Mouse (Mus musculus): ENCODE data around the gene Oasl2.

Gene Oasl2

GRCm38 (mm10) chr5:114935838-114936237, 39.1 kb downstream of the Oasl2 start:
- ChIA-PET CTCF (interaction anchor here in 3 of 4 experiments (0.5 to 0.7 kb wide), 3 partner anchors 45 to 457 kb away, joined by 3 to 7 read pairs (median 3); no protein-coding TSS in a partner anchor), POLR2A (interaction anchor here in 3 of 4 experiments (0.6 to 2.3 kb wide), 4 partner anchors 8 to 203 kb away, joined by 3 to 6 read pairs (median 4); no protein-coding TSS in a partner anchor)

DNA sequence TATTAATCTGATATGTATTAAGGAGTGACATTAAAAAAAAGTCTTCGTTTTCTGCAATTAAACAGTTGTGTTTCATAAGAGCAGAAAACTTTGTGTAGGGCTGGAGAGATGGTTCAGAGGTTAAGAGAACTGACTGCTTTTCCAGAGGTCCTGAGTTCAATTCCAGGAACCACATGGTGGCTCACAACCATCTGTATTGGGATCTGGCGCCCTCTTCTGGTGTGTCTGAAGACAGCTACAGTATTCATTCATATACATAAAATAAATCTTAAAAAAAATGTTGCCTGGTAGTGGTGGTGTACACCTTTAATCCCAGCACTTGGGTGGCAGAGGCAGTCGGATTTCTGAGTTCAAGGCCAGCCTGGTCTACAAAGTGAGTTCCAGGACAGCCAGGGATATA, 44.4 kb downstream of the Oasl2 start:
- POLR2A ChIA-PET = interaction anchor here in 3 of 4 experiments (0.7 to 2.9 kb wide), 11 partner anchors 9 to 497 kb away, joined by 3 to 15 read pairs (median 4); partner anchors contain the start of genes Mmab (in 1 of the 3), Mvk (in 1 of the 3) and Oasl1 (in 1 of the 3)

DNA sequence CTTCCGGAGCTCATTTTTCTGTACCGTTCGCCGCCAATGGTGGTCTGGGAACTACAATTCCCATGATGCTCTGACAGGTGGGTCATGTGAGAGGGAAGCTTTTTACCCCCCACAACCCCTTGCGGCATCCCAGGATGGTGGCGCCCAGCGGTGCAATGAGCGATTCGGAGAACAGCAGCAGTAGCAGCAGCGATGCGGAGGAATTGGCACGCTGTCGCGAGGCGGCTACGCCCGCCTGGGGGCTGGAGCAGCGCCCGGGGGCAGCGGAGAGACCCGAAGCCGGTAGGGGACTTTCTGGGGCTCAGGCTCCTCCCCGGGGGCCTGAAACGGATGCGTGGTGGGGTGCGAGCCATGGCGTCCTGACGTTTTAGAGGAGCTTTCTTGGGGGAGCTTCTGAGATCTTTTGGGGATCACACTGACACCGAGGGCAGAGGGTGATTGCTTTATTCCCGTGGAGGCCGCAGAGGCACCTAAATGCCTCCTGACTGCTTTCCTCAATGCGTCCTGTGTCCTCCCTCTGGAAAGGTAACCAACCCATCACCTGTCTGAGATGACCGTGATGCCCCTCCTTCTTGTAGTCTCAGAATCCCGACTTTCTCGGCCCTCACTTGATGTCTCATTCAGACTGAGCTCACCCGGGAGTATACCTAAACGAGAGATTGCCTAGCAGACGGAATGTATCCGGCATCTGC, 45.5 kb downstream of the Oasl2 start, which contains the start of gene 2210016L21Rik:
Gene 2210016L21Rik, plus strand, starts transcription at position 85 of the 692 bp plus-strand sequence.
- ChIA-PET CTCF (interaction anchor here in 3 of 4 experiments (0.7 to 1.4 kb wide), 14 partner anchors 10 to 322 kb away, joined by 3 to 11 read pairs (median 3); partner anchors contain the start of gene Gltp (in 1 of the 3)), POLR2A (interaction anchor here (0.5 to 2.9 kb wide), 57 partner anchors 9 to 565 kb away, joined by 3 to 15 read pairs (median 4); partner anchors contain the start of genes Oasl1 (in 2 of the 4), Ankrd13a (in 1 of the 4), Git2 (in 1 of the 4) and Hnf1a (in 1 of the 4))

More for the DNA sequence above, 44.4 kb downstream of the Oasl2 start:
- CTCF ChIA-PET = interaction anchor here (0.6 to 1.4 kb wide), 12 partner anchors 9 to 703 kb away, joined by 3 to 5 read pairs (median 4); no protein-coding TSS in a partner anchor

GRCm38 (mm10) chr5:114942766-114943130, 46.0 kb downstream of the Oasl2 start:
- POLR2A ChIA-PET = interaction anchor here in 3 of 4 experiments (0.6 to 2.9 kb wide), 18 partner anchors 8 to 548 kb away, joined by 3 to 15 read pairs (median 4); no protein-coding TSS in a partner anchor
- CTCF ChIA-PET = interaction anchor here in 3 of 4 experiments (0.6 to 1.4 kb wide), 6 partner anchors 10 to 257 kb away, joined by 3 to 11 read pairs (median 4); no protein-coding TSS in a partner anchor

DNA sequence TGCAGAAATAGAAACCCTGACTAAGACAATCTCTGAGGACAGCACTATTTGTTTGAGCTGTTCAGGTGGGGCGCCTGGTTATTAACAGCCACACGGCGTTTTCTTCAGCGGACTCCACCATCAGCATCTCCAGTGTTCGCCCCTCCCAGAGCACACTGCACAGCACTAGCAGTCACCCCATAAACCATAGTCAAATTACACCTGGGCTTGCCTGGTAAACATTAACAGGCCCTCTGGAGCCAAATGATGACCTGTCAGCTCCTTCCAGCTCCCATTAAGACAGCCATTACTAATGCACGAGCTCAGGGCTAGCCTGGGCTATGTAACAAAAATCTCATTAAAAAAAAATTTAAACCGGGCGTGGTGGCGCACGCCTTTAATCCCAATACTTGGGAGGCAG, 48.3 kb downstream of the Oasl2 start:
- ChIA-PET CTCF (no interaction called here), POLR2A (interaction anchor here in 2 of 4 experiments (1.2 to 1.4 kb wide), 2 partner anchors 9 to 173 kb away, joined by 3 to 5 read pairs; no protein-coding TSS in a partner anchor)

GRCm38 (mm10) chr5:114948891-114949290, 52.2 kb downstream of the Oasl2 start:
- ChIA-PET CTCF (interaction anchor here in 1 of 4 experiments (0.5 kb wide), 1 partner anchor 252 kb away, joined by 4 read pairs; no protein-coding TSS in a partner anchor), POLR2A (interaction anchor here in 2 of 4 experiments (0.6 to 1.1 kb wide), 3 partner anchors 11 to 182 kb away, joined by 3 to 4 read pairs (median 3); no protein-coding TSS in a partner anchor)

- ChIA-PET POLR2A (interaction anchor here in 2 of 4 experiments (0.5 to 1.1 kb wide), 7 partner anchors 10 to 231 kb away, joined by 3 to 6 read pairs (median 3); no protein-coding TSS in a partner anchor), CTCF (no interaction called here)
Measured at GRCm38 (mm10) chr5:114949316-114949715, 52.6 kb downstream of the Oasl2 start.

GRCm38 (mm10) chr5:114949812-114950211, 53.1 kb downstream of the Oasl2 start:
- POLR2A ChIA-PET = interaction anchor here in 3 of 4 experiments (0.5 to 2.3 kb wide), 8 partner anchors 8 to 231 kb away, joined by 3 to 13 read pairs (median 3); partner anchors contain the start of gene 2210016L21Rik (in 1 of the 3)
- CTCF ChIA-PET = interaction anchor here in 1 of 4 experiments (0.6 kb wide), 1 partner anchor 125 kb away, joined by 4 read pairs; no protein-coding TSS in a partner anchor

DNA sequence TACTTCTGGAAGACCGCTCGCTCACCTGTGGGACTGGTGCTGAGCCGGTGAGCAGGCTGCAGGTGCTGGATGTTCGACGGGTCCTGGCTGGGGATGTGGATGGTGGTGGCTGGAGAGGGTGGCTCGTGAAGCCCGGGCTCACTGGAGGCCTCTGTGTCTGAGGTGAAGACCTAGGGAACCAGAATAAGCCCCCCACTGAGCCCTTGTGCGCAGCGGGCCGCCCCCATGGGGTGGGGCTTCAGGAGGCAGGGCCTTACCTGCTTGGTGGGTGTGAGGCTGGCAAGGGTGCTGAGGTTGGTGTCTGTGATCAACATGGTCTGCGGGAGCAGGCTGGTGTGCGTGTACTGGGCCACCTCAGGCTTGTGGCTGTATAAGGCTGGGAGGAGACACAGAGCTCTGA, 53.9 kb downstream of the Oasl2 start:
- ChIA-PET POLR2A (interaction anchor here in 1 of 4 experiments (2.3 kb wide), 1 partner anchor 9 kb away, joined by 13 read pairs; the partner anchor contains the start of gene 2210016L21Rik), CTCF (interaction anchor here in 2 of 4 experiments (0.5 to 0.6 kb wide), 2 partner anchors 126 to 312 kb away, joined by 4 to 9 read pairs; no protein-coding TSS in a partner anchor)

GRCm38 (mm10) chr5:114951279-114951880, 54.6 kb downstream of the Oasl2 start:
- POLR2A ChIA-PET = interaction anchor here in 1 of 4 experiments (2.3 kb wide), 1 partner anchor 10 kb away, joined by 13 read pairs; the partner anchor contains the start of gene 2210016L21Rik
- CTCF ChIA-PET = no interaction called here

DNA sequence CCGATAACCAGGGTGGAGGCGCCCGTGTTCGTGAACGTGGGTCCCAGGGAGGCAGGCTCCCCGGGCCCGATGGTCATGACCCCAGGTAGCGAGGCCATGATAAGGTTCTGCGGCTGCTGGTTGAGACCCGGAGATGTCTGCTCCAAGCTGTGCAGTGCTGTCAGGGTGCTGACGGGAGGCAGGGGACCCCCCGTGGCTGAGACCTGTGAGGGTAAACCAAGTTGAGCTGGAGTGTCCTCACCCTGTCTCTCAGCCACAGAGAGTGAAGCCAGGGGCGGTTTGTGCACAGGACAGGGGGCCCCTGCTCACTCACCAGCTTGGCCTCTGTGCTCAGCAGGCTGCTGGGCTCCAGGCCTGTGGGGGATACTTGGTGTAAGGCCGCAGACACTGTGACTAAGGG, 56.6 kb downstream of the Oasl2 start:
- POLR2A ChIA-PET = interaction anchor here in 2 of 4 experiments (0.7 to 2.0 kb wide), 8 partner anchors 9 to 100 kb away, joined by 3 to 11 read pairs (median 4); partner anchors contain the start of gene 2210016L21Rik (in 1 of the 2)
- CTCF ChIA-PET = interaction anchor here in 3 of 4 experiments (0.7 to 1.3 kb wide), 3 partner anchors 10 to 154 kb away, joined by 3 to 5 read pairs (median 3); no protein-coding TSS in a partner anchor

DNA sequence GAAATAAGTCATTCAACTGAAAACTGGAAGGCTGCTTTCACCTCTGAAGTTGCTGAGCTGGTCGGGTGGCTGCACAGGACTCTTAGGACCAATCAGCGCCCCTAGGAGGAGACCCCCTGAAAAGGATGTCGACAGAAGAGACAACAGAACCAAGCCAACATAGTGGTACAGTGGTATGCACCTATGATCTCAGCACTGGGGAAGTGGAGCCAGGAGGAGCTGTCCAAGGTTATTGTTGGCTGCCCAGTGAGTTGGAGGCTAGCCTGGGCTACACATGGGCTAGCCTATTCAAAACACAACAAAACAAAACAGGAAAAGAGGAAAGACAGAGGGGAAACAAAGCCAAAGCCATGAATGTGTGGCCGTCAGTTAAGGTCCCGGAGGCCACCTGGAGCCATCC, 61.3 kb downstream of the Oasl2 start:
- POLR2A ChIA-PET = interaction anchor here in 2 of 4 experiments (0.5 to 0.6 kb wide), 3 partner anchors 12 to 98 kb away, joined by 3 to 4 read pairs (median 3); partner anchors contain the start of gene Hnf1a (in 1 of the 2)
- CTCF ChIA-PET = interaction anchor here in 1 of 4 experiments (0.6 kb wide), 2 partner anchors 17 to 162 kb away, joined by 5 to 20 read pairs; no protein-coding TSS in a partner anchor
